Mouse (Mus musculus) heart, postnatal 0 days (tissue): ENCODE data around the gene Cfap54. TPM values are rescaled to one million over a fixed set of nuclear protein-coding genes. Genes with fewer than 3 reads are reported as not detected.

ENCODE experiments used
- ATAC-seq: fragments of 200-750 bp; cut with Nextera tagmentation; 2 replicates; pipeline ENCODE4 v1.8.0; 2017; ENCODE audit warnings: low read depth, moderate number of reproducible peaks, moderate library complexity; ENCODE audit not compliant: insufficient read depth
- DNase-seq: peaks from one replicate; pipeline ENCODE4 v3.0.0-alpha.2; 2016; ENCODE audit warnings: low spot score
- H3K27ac ChIP-seq: fragments of 300-500 bp; sonication (generic); 2 replicates; pipeline ENCODE4 v1.5.1; 2014; ENCODE audit warnings: low read depth, mild to moderate bottlenecking
- H3K27me3 ChIP-seq: fragments of 300-500 bp; sonication (generic); 2 replicates; pipeline ENCODE4 v1.6.1; 2014; ENCODE audit warnings: low read length, mixed read lengths; ENCODE audit not compliant: control insufficient read depth, insufficient read depth
- H3K36me3 ChIP-seq: fragments of 300-500 bp; sonication (generic); replicated peaks from 2 replicates; pipeline ENCODE4 v1.6.1; 2014; ENCODE audit warnings: low read length, mixed read lengths; ENCODE audit not compliant: control insufficient read depth, insufficient read depth
- H3K4me1 ChIP-seq: fragments of 300-500 bp; sonication (generic); 2 replicates; pipeline ENCODE4 v1.6.1; 2014; ENCODE audit warnings: antibody characterized with exemption; ENCODE audit not compliant: control insufficient read depth, insufficient read depth
- H3K4me2 ChIP-seq: fragments of 300-500 bp; sonication (generic); 2 replicates; pipeline ENCODE4 v1.6.1; 2014; ENCODE audit warnings: low read depth, mild to moderate bottlenecking, low read length, moderate library complexity
- H3K4me3 ChIP-seq: fragments of 300-500 bp; sonication (generic); 2 replicates; pipeline ENCODE4 v1.5.1; 2014; ENCODE audit warnings: low read depth, low read length
- H3K9ac ChIP-seq: fragments of 300-500 bp; sonication (generic); replicated peaks from 2 replicates; pipeline ENCODE4 v1.6.1; 2014; ENCODE audit warnings: low read depth, low read length, mixed read lengths
- H3K9me3 ChIP-seq: fragments of 300-500 bp; sonication (generic); replicated peaks from 2 replicates; pipeline ENCODE4 v1.6.1; 2016; ENCODE audit warnings: low read length; ENCODE audit not compliant: control insufficient read depth
- CTCF ChIP-seq: IDR thresholded peaks from 2 replicates; pipeline ENCODE4 v1.5.1; 2016; ENCODE audit warnings: antibody characterized with exemption, control low read depth, low read depth
- EP300 ChIP-seq: IDR thresholded peaks from 2 replicates; pipeline ENCODE4 v1.6.1; 2016; ENCODE audit warnings: antibody characterized with exemption, low read depth
- WGBS: fragments of 180-500 bp; shearing (Covaris S2); extraction: QIAGEN DNeasy Blood & Tissue Kit; methylation state at CpG from one replicate; pipeline ENCODE4 v1.1.7; 2014; 5-methylcytosine and 5-hydroxymethylcytosine counted together
- polyA plus RNA-seq: library from polyadenylated mRNA; unstranded; fragments of >200 nt; fragmentation: Nextera tagmentation; extraction: Ambion mirVana; gene quantifications from 2 replicates; pipeline ENCODE4 v1.2.1, GENCODE M21; 2015
- total RNA-seq: library from RNA; depleted of rRNA; stranded (reverse); fragments of >200 nt; gene quantifications from 2 replicates; pipeline ENCODE4 v1.2.3, GENCODE M21; 2014; ENCODE audit warnings: low replicate concordance

Cfap54 gene
- total and polyA plus RNA-seq, 2 experiments from 2014 or later: 0.22 TPM; not detected in 1

- Histone ChIP-seq H3K27me3 (no peaks in the 10 kb centered on the region), H3K9ac (no peak overlapping the region), H3K4me1 (peaks cover 5% of the 10 kb centered on the region; the same call in 1 of the 2 replicates), H3K36me3 (no peaks in the 10 kb centered on the region), H3K4me3 (no peak overlapping the region), H3K9me3 (no peaks in the 10 kb centered on the region), H3K4me2 (no peak overlapping the region), H3K27ac (no peak overlapping the region)
- ATAC-seq (no peak), DNase-seq (no peak)
- TF ChIP-seq CTCF: no peak
- no peak for TF ChIP-seq EP300
- 89% methylated on average over 9 of the region's 9 CpGs for WGBS
These were observed 5.0 kb downstream of the Cfap54 start for GRCm38 (mm10) chr10:93076376-93076775.

GRCm38 (mm10) chr10:93075856-93076255, 5.6 kb downstream of the Cfap54 start:
- DNase-seq (no peak), ATAC-seq (no peak)
- no peaks in the 10 kb centered on the region for H3K9me3 ChIP-seq
- H3K27me3 ChIP-seq: no peaks in the 10 kb centered on the region
- no peak overlapping the region for H3K27ac ChIP-seq
- no peak overlapping the region for H3K9ac ChIP-seq
- no peaks in the 10 kb centered on the region for H3K4me1 ChIP-seq
- WGBS: 71% methylated on average over 8 of the region's 8 CpGs
- no peaks in the 10 kb centered on the region for H3K36me3 ChIP-seq
- no peak overlapping the region for H3K4me2 ChIP-seq
- no peak overlapping the region for H3K4me3 ChIP-seq
- TF ChIP-seq EP300 (no peak), CTCF (no peak)

GRCm38 (mm10) chr10:93072769-93073168, 8.6 kb downstream of the Cfap54 start:
- 82% methylated on average over 2 of the region's 2 CpGs for WGBS

GRCm38 (mm10) chr10:93071753-93072152, 9.7 kb downstream of the Cfap54 start:
- no peak for DNase-seq
- Histone ChIP-seq H3K9me3 (no peaks in the 10 kb centered on the region), H3K9ac (no peak overlapping the region), H3K4me3 (no peak overlapping the region), H3K4me1 (peaks cover 8% of the 10 kb centered on the region; the same call in 1 of the 2 replicates), H3K27me3 (no peaks in the 10 kb centered on the region), H3K27ac (no peak overlapping the region), H3K36me3 (no peaks in the 10 kb centered on the region), H3K4me2 (no peak overlapping the region)
- 58% methylated on average over 3 of the region's 3 CpGs for WGBS
- TF ChIP-seq EP300 (no peak), CTCF (no peak)
- ATAC-seq: no peak

More at GRCm38 (mm10) chr10:93072769-93073168, 8.6 kb downstream of the Cfap54 start:
- Histone ChIP-seq H3K4me2 (no peak overlapping the region), H3K4me1 (peaks cover 8% of the 10 kb centered on the region; the same call in 1 of the 2 replicates), H3K36me3 (no peaks in the 10 kb centered on the region), H3K9ac (no peak overlapping the region), H3K9me3 (no peaks in the 10 kb centered on the region), H3K27me3 (no peaks in the 10 kb centered on the region), H3K27ac (no peak overlapping the region), H3K4me3 (no peak overlapping the region)
- no peak for TF ChIP-seq EP300
- TF ChIP-seq CTCF: no peak
- no peak for ATAC-seq
- DNase-seq: no peak

GRCm38 (mm10) chr10:93070121-93070898, 11.1 kb downstream of the Cfap54 start:
- Histone ChIP-seq H3K27ac (peak overlapping the region; percentile 86), H3K9ac (no peak overlapping the region), H3K36me3 (no peaks in the 10 kb centered on the region), H3K27me3 (no peaks in the 10 kb centered on the region), H3K4me3 (no peak overlapping the region), H3K4me2 (no peak overlapping the region), H3K9me3 (no peaks in the 10 kb centered on the region), H3K4me1 (peaks cover 8% of the 10 kb centered on the region; the same call in 1 of the 2 replicates)
- WGBS: 59% methylated on average over 9 of the region's 9 CpGs
- TF ChIP-seq CTCF: peak; percentile 58
- TF ChIP-seq EP300: no peak
- DNase-seq: no peak
- no peak for ATAC-seq

- Histone ChIP-seq H3K36me3 (no peaks in the 10 kb centered on the region), H3K4me1 (peaks cover 8% of the 10 kb centered on the region; the same call in 1 of the 2 replicates), H3K9me3 (no peaks in the 10 kb centered on the region), H3K4me3 (no peak overlapping the region), H3K27me3 (no peaks in the 10 kb centered on the region), H3K9ac (no peak overlapping the region), H3K4me2 (no peak overlapping the region), H3K27ac (peak overlapping the region; percentile 86)
- no peak for ATAC-seq
- WGBS: 50% methylated on average over 6 of the region's 6 CpGs
- DNase-seq: no peak
- no peak for TF ChIP-seq EP300
- TF ChIP-seq CTCF: no peak
These were observed 11.7 kb downstream of the Cfap54 start for GRCm38 (mm10) chr10:93069721-93070120.
